Mouse (Mus musculus): ENCODE data around the gene Zfyve16.
A peak's percentile ranks its signal among the peaks of the same experiment; 100 is the strongest.

Zfyve16 gene

DNA sequence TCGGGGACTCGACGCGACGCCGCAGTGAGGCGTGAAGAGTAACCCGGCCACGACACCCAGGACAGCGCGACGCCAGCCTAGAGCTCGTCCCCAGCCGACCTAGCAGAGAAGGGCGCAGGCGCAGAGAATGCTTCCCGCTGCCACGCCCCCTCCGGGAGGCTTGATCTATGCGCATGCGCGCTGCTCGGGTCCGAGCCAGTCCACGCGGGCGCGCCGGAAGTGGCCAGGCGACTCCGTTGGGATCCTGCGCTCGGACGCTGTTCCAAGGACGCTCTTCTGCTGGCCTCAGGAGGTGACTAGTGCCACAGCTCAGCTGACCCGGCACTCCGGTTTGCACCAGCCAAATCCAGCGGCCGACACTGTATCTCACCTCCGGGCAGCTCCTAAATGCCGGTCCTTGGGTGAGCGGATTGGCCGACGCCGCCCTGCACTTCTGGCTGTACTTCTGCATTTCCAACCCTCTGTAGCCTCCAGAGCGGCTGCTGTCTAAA, at the start of gene Zfyve16:
Gene Zfyve16, minus strand, starts transcription at position 148 of the 491 bp plus-strand sequence.
- peak; percentile 94 for DNase-seq (ENCODE audit: low read depth, low spot score)

DNA sequence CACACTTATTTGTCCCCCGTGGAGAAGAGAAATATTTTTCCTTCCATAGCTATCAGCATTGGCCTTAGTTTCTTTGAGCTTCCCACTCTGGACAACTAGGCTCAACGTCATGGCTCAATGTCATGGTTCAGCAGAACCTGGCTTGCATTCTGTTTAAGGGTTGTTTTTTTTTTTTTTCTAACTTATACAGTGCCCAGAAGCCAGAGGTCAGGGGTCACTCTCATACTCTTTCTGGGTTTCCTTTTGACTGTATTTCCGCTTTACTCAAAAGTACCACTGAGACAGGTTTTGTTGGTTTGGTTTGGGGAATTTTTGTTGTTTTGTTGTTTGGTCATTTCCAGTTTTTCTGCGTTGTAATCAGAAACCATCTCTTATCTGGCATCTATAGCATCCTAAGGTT, 47.5 kb upstream of the Zfyve16 start:
- DNase-seq (ENCODE audit: low read depth, low spot score): no peak

DNA sequence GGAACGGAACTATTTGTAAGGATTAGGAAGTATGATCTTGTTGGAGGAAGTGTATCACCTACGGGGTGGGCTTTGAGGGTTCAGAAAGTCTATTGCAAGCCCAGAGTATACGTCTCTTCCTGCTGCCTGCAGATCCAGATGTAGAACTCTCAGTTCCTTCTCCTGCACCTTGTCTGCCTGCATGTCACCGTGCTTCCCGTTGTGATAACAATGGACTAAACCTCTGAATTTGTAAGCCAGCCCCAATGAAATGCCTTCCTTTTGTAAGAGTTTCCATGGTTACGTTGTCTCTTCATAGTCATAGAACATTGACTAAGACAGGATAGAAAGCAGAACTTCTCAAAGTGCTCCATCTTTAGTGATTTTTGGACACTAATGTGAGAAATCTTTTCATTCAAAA, 46.0 kb upstream of the Zfyve16 start:
- DNase-seq (ENCODE audit: low read depth, low spot score): no peak

DNA sequence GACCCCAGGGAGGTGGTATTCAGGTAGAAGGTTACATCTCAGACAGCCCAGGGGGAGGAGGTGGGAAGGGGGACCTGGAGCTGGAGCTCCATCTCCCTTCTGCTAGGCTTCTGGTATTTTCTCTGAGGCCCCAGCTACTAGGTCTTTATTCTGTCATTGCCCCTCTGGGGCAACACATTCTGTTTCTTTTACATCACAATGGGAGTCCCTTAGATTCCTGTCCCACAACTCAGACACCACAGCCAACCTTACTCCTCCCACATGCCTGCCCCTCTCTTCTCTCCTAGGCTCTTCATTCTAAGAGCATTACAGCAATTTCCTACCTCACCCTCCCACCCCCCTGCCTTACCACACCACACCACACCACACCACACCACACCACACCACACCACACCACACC, 45.4 kb upstream of the Zfyve16 start, which contains the start of gene Spz1:
Gene Spz1, minus strand, starts transcription at position 101 of the 400 bp plus-strand sequence.
- DNase-seq (ENCODE audit: low read depth, low spot score): no peak

DNA sequence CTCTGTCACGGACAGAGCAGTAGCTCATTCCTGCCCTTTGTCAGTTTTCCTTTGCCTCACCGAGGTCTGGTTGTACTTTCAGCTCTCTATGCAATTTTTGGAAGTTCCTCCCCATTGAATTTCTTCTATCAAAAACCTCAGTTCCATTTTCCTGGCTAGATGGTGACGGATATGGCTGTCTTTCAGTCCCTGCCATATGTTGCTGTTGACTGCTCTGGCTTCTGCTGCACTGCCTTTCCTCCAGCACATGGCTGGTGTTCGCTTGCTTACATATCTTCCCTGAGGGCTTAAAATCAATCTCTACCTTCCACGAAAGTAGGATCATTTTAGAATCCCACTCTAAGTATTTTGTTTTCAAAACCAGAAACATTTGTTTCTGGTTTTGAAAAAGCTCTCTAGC, 28.8 kb upstream of the Zfyve16 start:
- DNase-seq (ENCODE audit: low read depth, low spot score): no peak

DNA sequence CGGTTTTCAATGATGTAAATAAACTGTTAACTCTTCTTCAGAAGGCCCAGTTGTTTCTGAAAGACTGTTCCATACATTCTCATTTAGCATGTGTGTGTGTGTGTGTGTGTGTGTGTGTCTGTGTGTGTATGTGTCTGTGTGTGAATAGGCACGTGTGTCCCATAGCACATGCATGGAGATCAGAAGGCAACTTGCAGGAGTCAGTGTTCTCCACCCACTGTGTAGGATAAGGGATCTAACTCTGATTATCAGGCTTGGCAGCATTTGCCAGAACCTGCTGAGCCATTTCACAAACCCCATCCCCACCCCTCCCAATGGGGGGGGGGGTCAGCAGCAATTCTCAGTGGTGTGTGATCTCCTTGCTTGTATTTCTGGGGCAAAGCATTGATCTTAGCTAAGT, 26.6 kb upstream of the Zfyve16 start:
- DNase-seq (ENCODE audit: low read depth, low spot score): no peak

DNA sequence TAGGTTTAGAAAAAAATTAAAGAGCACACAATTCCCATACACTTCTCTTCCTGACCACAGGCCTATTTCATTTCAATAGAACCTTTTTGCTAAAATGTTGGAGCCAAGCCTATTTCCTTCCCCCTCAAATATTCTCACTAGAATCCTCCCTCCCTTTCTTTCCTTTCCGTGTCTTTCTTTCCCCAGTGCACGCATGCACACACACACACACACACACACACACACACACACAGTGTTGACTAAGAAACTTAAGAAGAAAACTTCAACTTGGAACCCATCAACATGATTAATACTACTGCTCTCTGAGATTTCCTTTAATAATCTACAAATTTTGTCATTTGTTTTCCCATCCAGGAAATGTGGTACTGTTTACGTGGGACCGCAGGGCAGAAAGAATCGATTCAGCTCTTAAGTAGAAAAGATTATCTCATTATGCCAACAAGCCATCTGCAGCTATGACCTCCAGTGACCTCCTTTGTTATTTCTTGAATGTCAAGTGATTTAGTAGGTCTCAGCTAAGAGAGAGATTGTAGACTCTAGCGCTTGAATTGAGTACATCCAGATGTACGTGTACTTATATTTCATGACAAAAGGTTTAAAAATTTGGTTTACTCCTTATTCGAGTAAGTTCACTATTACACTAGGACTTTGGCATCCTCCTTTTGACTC, 25.9 kb upstream of the Zfyve16 start:
- DNase-seq (ENCODE audit: low read depth, low spot score): peak; percentile 63

DNA sequence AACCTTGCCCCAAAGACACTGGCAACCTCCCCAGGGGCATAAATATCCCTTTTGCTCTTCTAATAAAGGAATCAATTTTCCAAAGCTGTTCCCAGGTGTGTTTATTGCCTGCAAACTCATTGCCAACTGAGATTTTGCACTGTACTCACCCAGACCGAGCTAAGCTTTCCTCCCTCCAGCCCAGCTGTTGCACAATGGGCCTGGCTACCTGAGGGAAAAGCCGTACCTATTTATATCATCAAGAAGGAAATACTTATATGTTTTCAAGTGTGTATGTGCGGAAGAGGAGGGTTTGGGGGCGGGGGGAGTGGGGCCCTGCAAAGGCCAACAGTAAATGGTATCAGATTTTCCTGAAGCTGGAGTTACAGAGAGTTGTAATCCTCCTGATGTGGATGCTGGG, 16.4 kb upstream of the Zfyve16 start:
- no peak for DNase-seq (ENCODE audit: low read depth, low spot score)

DNA sequence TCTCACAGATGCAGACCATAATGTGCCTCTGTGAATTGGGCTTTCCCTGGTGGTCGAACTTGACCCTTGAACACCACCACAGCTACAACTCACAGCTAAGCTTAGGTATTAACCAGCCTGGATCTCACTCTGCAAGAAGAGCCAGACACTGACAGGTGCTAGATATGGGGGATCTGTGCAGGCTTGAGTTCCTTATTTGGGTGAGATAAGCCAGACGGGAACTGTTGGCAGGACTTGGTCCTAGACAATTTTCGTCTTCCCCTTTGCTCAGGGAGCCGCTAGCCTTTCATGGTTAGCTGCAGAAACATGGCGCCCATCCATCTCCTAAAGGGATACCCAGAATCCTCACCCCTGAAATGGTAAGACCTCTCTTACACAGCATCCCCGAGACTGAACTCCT, 10.3 kb upstream of the Zfyve16 start:
- DNase-seq (ENCODE audit: low read depth, low spot score): no peak

DNA sequence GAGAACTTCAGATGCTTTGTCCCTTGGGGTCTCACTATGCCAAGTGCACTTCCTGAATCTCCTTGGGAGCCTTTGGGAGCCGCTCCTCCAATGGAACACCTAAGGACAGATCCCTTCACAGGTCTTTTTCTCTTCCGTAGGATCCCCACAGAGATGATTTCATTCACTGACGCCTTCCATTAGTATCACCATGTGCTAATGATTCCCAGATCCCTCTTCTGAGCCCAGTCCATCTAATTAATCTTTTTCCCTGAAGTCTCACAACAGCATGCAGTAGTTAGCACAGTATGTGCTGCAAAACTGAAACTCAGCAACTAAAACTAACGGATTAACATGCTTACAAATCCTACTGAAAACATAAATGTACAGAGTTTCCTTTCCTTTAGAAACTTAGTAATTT, 8.5 kb upstream of the Zfyve16 start:
- no peak for DNase-seq (ENCODE audit: low read depth, low spot score)

DNA sequence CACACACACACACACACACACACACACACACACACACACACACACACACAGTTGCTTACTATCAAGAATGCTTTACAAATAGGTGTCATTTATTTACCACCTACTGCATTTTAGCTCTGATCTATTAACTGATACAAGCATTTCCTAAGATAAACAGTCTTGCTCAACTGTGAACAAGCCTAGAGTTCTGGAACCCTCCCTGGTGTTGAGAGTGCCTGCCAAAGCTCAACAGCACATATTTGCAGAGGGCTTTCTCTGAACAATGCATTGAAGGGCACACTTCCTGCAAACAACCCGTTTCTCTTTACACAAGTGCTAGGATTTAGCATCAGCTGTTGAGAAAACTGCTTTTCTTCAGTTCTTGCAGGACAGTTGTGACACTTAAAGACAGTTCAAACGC, 3.1 kb upstream of the Zfyve16 start:
- DNase-seq (ENCODE audit: low read depth, low spot score): no peak

DNA sequence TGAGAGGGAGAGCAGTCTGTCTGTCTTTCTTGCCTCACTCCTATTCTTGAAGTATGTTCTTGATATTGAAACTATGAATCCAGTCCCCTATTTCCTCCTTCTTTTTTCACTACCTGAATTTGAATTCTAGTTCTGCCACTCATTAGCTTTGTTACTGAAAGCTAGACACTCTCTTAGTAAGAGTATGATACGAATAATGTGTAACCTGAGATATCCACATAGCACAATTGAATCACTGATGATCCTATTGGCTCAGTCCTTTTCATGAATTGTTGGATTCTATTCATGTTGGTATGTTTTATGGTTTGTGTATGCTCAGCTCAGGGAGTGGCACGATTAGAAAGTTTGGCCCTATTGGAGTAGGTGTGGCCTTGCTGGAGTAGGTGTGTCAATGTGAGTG, 1.5 kb upstream of the Zfyve16 start:
- DNase-seq (ENCODE audit: low read depth, low spot score): no peak

DNA sequence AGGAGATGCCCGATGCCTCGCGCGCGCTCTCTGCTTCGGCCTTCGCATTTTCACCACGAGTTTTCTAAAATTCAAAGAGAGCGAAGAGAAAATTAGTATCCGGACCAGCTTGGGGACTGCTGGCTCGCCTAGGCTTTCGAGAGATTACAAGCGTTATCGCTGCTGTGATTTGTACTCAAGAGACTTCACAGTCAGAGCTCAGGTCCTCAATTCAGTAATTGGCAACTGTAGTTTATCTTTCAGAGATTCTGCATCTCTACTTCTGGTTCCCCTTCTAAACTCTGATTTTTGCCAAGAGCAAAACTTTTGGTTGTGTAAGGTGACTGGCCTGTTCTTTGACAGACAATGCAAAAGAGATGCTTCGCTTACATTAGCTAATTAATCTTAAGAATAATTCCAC, 569 bp upstream of the Zfyve16 start:
- no peak for DNase-seq (ENCODE audit: low read depth, low spot score)

DNA sequence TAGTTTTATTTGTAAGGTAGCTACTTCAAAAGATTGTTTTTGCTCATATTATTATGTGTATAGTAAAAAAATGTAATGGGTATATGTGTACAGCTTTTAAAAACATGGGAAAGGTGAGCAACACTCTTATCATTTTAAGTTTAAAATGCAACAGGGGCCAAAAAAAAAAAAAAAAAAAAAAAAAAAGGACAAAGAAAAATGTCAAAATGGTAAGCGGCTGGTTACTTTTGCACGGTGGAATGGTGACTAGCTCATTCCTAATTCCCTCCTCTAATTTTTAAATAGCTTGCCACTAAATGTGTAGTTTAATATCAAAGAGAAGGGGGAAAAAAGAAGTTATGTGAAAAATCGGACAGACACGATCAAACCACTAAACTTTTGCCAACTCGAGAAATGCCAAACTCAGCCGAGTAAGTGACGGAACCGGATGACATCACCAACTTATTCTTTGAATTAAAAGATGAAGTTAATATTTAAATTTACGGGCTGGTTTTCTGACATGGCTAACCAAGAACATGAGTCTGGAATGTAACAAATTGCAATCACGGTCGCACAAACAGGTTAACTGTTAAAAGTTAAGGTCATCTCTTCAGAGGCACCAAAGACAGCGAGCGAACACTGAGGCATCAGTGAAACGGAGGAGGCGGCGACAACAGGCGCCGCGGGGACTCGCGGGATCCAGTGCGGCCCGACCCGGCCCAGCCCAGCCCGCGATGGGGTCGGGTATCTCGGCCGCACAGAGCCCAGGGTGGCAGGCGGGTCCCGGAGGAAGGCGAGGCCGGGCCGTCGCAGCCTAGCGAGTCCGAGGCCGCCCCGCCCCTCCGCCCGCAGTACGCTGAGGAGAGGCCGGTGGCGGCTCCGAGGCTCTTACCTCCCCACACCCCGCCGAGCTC, 594 bp downstream of the Zfyve16 start:
- DNase-seq (ENCODE audit: low read depth, low spot score): no peak

DNA sequence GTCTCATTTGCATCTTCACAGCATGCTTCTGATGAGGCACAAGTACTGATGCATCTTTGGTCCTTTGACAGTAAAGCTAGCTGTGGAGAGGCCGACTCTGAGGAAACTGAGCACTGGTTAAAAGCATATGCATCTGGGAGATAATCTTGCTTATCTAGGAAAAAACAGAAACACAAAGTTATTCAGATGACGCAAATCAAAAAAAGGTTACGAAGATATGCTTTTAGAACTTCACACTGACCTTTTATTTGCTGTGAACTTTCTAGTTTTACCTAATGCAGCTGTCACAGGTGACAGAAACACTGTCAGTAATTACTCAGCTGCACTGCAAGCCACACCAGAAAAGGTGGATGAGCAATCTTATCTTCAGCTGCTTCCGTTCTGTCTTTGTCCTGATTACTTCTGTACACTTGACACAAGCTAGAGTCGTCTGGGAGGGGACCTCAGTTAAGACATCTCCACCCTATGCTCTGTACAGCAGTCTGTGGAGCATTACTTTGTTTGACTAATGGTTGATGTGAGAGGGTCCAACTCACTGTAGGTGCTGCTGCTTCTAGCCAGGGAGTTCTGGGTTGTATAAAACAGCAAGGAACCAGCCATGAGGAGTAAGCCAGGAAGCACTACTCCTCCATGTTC, 7.4 kb downstream of the Zfyve16 start:
- DNase-seq (ENCODE audit: low read depth, low spot score): no peak

DNA sequence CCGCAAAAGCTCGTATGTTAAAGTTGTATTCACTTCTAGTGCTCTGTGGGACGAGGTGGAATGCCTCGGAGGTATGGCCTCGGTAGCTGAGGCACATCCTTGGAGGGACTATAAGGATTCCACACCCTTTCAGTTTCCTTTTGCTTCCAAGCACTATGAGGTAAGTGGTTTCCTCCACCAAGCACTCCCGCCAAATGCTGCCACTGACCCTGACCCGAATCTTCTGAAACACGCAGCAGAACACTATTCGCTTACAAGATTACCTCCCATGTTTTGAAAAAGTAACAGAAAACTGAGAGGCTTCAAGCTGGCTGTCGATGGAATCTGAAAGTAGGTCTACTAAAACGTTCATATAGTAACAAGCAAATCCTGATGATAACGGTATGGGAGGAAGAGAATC, 25.8 kb downstream of the Zfyve16 start:
- DNase-seq (ENCODE audit: low read depth, low spot score): no peak

DNA sequence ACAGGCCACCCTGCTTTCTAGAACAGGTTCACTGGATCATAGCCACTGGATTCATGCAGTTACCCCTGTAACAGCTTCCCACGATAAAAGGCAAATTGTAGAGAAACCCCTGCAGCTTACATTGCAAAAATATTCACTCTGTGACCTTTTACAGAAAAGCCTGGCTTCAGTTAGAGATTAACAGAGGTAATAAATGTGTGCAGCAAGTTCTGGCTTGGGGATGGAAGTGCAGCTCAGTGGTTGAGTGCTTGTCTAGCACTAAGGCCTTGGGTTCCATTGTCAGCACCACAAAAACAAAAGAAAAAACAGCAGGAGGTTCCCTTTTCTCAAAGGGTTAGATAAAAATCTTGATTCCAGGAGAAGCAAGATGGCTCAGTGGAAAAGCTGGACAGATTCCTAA, 38.7 kb downstream of the Zfyve16 start:
- DNase-seq (ENCODE audit: low read depth, low spot score): no peak

DNA sequence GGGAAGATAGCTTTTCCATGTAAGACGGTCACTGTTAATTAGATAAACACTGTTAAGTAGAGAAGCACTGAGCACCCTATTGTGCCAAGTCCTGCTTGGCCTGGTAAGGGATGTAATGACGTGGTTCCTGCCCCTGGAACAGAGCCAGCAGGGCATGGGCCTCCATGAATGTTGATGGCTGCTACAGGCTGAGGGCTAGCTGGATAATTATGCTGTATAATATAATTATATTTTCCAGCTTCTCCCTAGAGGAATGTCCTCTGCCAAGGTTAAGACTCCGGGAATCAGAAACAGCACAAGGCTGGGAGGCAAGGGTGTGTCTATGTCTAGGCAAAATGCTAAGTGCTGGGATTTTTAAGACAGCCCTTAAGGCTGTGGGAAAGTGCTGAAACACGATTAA, 39.9 kb downstream of the Zfyve16 start:
- no peak for DNase-seq (ENCODE audit: low read depth, low spot score)

DNA sequence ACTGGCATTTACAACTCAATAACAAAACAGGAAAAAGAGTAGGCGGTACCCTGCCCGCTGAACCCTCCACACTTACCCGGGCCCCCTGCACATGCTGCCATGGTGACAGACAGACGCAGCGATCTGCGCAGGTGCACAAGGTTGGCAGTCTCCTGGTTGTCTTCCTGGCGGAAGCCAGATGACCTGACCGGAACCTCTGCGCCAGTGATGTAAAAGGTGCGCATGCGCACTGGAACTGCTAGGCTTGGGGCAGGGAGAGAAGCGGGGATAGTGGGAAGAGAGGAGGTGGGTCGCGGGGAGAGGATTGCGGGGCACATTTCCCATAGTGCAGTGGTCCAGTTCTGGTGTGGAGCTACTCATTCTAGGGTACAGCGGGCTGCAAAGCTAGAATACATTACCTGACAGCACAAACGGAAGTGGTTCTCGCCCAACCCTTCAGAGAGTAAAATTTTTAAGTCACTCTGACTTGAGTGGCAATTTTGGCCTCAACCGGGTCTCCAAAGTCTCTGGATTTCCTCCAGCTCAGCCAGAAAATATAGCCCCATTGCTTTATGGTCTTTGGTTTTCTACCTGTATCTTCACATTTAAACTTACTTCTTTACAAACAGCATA, 46.7 kb downstream of the Zfyve16 start, which contains the start of gene Fam151b:
Gene Fam151b, minus strand, starts transcription at position 164 of the 612 bp plus-strand sequence.
- peak; percentile 91 for DNase-seq (ENCODE audit: low read depth, low spot score)

DNA sequence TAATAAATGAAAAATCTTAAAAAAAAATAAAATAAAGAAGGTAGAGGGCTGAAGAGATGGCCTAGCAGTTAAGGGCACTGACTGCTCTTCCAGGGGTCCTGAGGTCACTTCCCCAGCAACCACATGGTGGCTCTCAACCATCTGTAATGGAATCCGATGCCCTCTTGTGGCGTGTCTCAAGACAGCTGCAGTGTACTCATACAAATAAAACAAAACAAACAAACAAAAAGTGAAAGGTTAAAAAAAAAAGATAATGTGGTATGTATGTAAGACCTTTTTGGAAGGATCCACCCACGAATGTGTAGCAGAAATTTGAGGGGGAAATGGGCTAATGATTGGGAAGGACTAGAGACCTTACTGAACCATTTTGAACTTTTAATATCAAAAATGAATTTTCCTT, 47.3 kb downstream of the Zfyve16 start:
- DNase-seq (ENCODE audit: low read depth, low spot score): peak; percentile 30

DNA sequence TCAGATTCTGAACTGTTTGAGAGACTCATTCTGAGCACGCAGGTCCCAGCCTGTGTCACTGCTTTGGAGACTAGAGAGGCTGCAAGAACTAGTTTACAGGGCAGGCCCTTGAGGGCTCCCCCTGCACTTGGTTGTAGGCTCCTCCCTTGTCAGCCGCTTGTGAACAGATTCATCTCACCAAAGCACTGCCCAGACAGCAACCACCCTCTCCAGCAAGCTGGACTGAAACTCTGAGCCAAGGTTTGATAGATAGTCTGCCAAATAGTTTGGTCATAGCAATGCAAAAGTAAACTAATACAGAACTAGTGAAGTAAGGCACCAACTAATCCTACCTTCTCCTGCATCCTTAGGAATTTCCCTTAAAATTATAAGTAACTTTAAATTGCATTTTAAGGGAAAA, 60.5 kb downstream of the Zfyve16 start:
- no peak for DNase-seq (ENCODE audit: low read depth, low spot score)

DNA sequence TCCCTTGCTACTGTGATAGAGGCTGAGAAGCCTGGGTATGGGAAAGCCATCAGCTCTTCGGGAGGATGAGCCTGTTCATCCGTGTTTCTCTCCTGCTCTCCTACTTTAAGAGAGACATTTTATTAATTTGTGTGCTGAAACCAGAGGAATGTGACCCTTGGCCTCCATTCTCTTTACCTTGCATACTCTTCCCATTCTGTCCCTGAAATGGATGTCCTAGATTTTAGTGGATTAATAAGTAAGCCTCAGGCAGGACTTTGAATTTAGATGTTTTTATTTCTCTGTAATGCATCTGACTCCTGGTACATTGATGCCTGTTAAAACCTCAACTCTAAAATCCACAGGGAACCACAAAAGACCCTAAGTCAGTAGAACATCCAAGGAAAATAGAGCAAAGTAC, 61.3 kb downstream of the Zfyve16 start:
- no peak for DNase-seq (ENCODE audit: low read depth, low spot score)
